8 mouse cellular contexts compared by ENCODE assay signal in the genomic region with DNA sequence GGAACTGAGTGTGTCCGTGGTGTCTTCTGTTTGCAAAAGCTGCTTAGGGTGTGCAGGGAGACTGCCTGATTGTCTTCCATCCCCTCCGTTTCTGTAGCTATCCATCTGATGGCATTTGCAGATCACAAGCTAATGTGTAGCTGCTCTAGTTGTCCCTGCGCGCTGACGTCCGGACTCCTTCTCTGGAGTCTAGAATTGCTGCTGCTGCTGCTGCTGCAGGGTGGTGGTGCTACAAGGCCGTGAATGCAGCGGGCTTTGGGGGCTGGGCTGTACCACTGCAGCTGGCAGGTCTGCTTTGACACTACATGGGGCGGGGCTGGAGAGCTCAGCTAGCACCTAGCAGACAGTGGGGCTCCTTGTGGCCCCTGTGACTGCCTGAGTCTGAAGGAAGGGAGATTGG. TPM values are rescaled to one million over a fixed set of nuclear protein-coding genes. Genes with fewer than 3 reads are reported as not detected.
DNase-seq lines count a peak whose midpoint lies in the region; ATAC-seq lines count a peak whose summit lies in the region.

No protein-coding gene starts in this region.

- ATAC-seq in megakaryocyte-erythroid progenitor cell, adult 5-6 weeks (replicated peaks; ENCODE audit: low FRiP score, low TSS enrichment, poor library complexity, severe bottlenecking): no peak

- peak; percentile 30 for DNase-seq in R1 (ENCODE audit: low read depth, low spot score)
- DNase-seq in cerebellum, adult 9-11 months: peak; percentile 17
- peak; percentile 78 to 83 for DNase-seq in frontal cortex, adult 2 months (ENCODE audit: extremely low spot score in 1 of 2, low spot score in 1 of 2)
- peak; percentile 65 to 86 for DNase-seq in left cerebral cortex, adult 9 months (ENCODE audit: low spot score in 2 of 2)
- DNase-seq in retina, embryonic 14.5 days (ENCODE audit: low spot score): peak; percentile 70
- DNase-seq in adrenal gland, adult 2 months: no peak
- DNase-seq in kidney, postnatal 14 days: no peak

RNA-seq across cellular contexts. Expression of gene Lrfn5, which starts 3.2 kb away (rescaled TPM):
- 38.2 and 39.1 TPM in 2 replicates for polyA plus RNA-seq in frontal cortex, adult 2 months (2012; rRNA removed)
- total RNA-seq in adrenal gland, adult 2 months (2021): under 1 TPM; 0.07 to 0.14 TPM
- not detected in 2 replicates for polyA plus RNA-seq in adrenal gland, adult 2 months (2012; rRNA removed)
- not detected in 2 replicates for total RNA-seq in megakaryocyte-erythroid progenitor cell, adult 5-6 weeks (2014; fragmentation: Nextera tagmentation)
- not detected in 2 replicates for total RNA-seq in megakaryocyte-erythroid progenitor cell, adult 5-6 weeks (2017)

Comparison
In these comparisons a context has a peak if more than half of its experiments do, and no peak if none do; other contexts are left out.
1. DNase-seq: peak in R1 (single experiment), cerebellum, adult 9-11 months (single experiment), frontal cortex, adult 2 months (2 of 2), left cerebral cortex, adult 9 months (2 of 2) and retina, embryonic 14.5 days (single experiment); none in adrenal gland, adult 2 months (single experiment) and kidney, postnatal 14 days (single experiment).